Mouse (Mus musculus) liver, postnatal 0 days (tissue): ENCODE measurements around the gene Slc26a10.

Experiments
- CTCF ChIP-seq: sonication (generic); IDR thresholded peaks from 2 replicates; pipeline ENCODE4 v1.5.1; 2016; ENCODE audit warnings: antibody characterized with exemption, low read depth
- EP300 ChIP-seq: IDR thresholded peaks from 2 replicates; pipeline ENCODE4 v1.6.1; 2016; ENCODE audit warnings: antibody characterized with exemption, low read depth, mild to moderate bottlenecking

DNA sequence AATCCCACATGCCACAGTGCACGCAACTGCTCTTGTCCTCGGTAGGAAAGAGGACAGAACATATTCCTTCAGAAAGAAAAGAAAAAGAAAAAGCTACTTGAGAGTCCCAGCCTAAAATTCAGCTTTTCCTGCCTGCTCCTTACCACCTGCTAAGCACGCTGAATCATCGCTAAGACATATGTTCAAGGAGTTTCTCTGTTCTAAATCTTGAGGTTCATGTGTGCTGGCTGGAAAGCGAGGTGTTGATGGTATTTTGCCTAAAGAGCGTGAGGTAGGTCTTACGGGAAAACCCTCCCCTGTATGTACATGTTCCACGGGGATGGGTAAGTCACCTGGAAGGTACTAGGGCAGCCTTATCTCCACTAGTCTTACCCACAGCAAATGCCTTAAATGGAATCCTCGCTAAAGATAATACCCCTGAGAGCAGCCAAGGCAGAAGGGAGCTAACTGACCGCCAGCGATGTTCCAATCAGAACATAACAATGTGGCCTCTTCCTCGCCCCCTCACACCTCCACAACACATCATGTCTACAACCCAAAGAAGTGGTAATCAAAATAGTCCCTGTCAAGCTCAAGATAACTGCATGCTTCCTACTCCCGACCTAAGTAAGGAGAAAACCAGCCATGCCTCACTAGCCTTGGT is 29.6 kb upstream of the Slc26a10 start:
- TF ChIP-seq CTCF (no peak), EP300 (no peak)
